Mouse (Mus musculus): ENCODE data around the gene Gstcd. TPM values are rescaled to one million over a fixed set of nuclear protein-coding genes. Genes with fewer than 3 reads are reported as not detected.

Gstcd gene
- polyA plus RNA-seq, 1 experiment from 2014 or later, result 6.8 TPM

Other genes with a start within 250 kb of the Gstcd start
- gene Npnt, start 141.7 kb downstream of the Gstcd start, polyA plus RNA-seq (2015; fragmentation: Nextera tagmentation; extraction: Ambion mirVana), result 41.6 and 49.5 TPM in 2 replicates
- 19.1 and 20.5 TPM in 2 replicates for gene Ints12, start 193 bp downstream of the Gstcd start, polyA plus RNA-seq (2015; fragmentation: Nextera tagmentation; extraction: Ambion mirVana)
- gene Arhgef38, start 142.9 kb upstream of the Gstcd start, polyA plus RNA-seq (2015; fragmentation: Nextera tagmentation; extraction: Ambion mirVana), result not detected in 2 replicates
- gene Ppa2, start 218.1 kb upstream of the Gstcd start, polyA plus RNA-seq (2015; fragmentation: Nextera tagmentation; extraction: Ambion mirVana), result 74.1 and 79.5 TPM in 2 replicates

All from limb, embryonic 15.5 days (tissue).